Mouse (Mus musculus): ENCODE data around the gene Rftn2. TPM values are rescaled to one million over a fixed set of nuclear protein-coding genes. Genes with fewer than 3 reads are reported as not detected.

Gene Rftn2
- polyA plus RNA-seq, 1 experiment = 1.5 TPM

- no peak overlapping the region for H3K27ac ChIP-seq (replicated peaks; ENCODE audit: low read depth, low read length)
- no peak overlapping the region for H3K4me3 ChIP-seq (ENCODE audit: insufficient read depth, low read depth, low read length)
- peaks cover 3% of the 10 kb centered on the region; the same call in 1 of the 2 replicates for H3K4me1 ChIP-seq (ENCODE audit: control insufficient read depth, insufficient read depth, insufficient read length, low read length)
Measured at GRCm38 (mm10) chr1:55223026-55223425, 3.6 kb downstream of the Rftn2 start.

DNA sequence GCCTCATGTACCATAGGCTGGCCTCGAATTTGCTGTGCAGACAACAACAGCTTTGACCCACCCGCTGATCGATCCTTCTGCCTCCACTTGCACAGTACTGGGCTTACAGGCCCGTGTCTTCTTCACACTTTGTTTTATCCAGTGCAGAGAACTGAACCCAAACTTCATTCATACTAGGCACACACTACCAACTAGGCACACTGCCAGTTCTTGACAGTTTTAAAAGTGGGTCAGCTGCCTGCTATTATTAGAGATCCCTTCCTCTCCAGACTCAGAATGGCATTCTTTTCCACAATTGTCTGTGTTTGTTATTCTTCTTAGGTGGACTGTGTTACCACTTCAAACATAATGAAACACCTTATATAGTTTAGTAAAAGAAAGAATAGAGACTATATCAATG is 5.2 kb downstream of the Rftn2 start:
- Histone ChIP-seq H3K4me3 (ENCODE audit: insufficient read depth, low read depth, low read length) (no peak overlapping the region), H3K27ac (replicated peaks; ENCODE audit: low read depth, low read length) (no peak overlapping the region), H3K4me1 (ENCODE audit: control insufficient read depth, insufficient read depth, insufficient read length, low read length) (peaks cover 3% of the 10 kb centered on the region; the same call in 1 of the 2 replicates)

DNA sequence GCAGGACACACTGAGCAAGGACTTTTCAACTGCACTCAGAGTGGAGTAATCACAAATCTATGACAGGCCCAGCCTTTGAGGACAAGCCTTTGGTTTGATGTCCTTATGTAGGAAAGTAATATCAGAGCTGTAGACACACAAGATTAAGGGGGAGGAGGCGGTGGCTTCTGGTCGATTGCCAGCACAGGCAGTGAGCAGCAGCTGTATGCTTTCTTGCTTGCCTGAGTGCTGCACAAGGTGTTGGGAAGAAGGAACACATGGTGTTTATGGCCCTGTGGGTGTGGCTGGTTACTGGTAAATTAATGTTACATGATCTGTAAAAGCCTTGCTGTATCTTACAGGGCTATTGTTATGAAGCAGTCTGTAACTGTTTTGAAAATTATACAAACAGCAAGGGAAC is 9.4 kb downstream of the Rftn2 start:
- Histone ChIP-seq H3K27ac (replicated peaks; ENCODE audit: low read depth, low read length) (no peak overlapping the region), H3K4me3 (ENCODE audit: insufficient read depth, low read depth, low read length) (no peak overlapping the region), H3K4me1 (ENCODE audit: control insufficient read depth, insufficient read depth, insufficient read length, low read length) (peaks cover 2% of the 10 kb centered on the region; the same call in 1 of the 2 replicates)

DNA sequence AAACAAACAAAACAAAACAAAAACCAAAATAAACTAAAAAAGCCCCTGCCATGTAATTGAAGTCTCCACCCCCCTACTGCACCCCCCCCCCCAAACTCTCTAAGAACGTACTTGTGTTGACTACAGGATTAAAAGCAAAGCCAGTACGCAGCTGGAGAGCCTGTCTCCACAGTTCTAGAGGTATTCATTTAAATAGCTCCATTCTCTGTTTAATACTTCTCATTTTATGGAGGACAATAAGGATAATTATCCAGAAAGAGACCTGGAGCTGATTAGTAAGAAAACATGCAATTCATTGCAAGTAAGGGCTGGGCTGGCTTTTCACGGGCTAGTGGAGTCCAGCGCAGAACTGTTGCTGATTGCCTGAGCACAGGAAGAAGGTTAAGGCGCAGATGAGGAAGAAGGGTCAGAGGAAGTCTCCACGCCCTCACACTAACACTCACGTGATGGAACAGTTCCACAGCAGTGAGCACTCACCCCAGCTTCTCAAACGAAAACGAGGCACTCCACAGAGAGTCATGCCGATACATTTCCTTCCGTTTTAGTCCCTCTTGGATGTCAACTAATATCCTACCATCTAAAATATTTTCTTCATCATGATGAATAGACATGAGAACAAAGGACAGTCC is 11.3 kb downstream of the Rftn2 start:
- no peaks in the 10 kb centered on the region; the same call in 1 of the 2 replicates for H3K4me1 ChIP-seq (ENCODE audit: control insufficient read depth, insufficient read depth, insufficient read length, low read length)
- H3K4me3 ChIP-seq (ENCODE audit: insufficient read depth, low read depth, low read length) = no peak overlapping the region
- 0 out of 2 replicates have a peak overlapping the region, but pooled peaks have one; percentile 24 for H3K27ac ChIP-seq (replicated peaks; ENCODE audit: low read depth, low read length)

DNA sequence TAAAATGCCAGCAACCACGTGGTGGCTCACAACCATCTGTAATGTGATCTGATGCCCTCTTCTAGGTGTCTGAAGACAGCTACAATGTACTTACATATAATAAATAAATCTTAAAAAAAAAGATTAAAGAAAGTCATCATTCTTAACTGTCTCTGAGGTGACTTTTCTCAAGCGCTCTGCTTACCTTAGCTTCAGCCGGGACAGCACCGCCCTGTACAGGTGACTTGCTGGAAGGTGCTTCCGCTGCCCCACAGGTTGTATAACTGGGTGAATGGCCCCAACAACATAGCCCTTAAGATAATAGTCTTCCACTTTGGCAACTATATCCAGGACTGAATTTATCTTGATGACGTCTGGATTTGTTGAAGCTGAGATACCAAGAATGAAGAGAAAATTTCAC is 12.6 kb downstream of the Rftn2 start:
- H3K4me3 ChIP-seq (ENCODE audit: insufficient read depth, low read depth, low read length) = no peak overlapping the region
- H3K4me1 ChIP-seq (ENCODE audit: control insufficient read depth, insufficient read depth, insufficient read length, low read length) = no peaks in the 10 kb centered on the region; the same call in 1 of the 2 replicates
- H3K27ac ChIP-seq (replicated peaks; ENCODE audit: low read depth, low read length) = no peak overlapping the region

- H3K4me1 ChIP-seq (ENCODE audit: control insufficient read depth, insufficient read depth, insufficient read length, low read length) = no peaks in the 10 kb centered on the region; the same call in 1 of the 2 replicates
- no peak overlapping the region for H3K4me3 ChIP-seq (ENCODE audit: insufficient read depth, low read depth, low read length)
- H3K27ac ChIP-seq (replicated peaks; ENCODE audit: low read depth, low read length) = no peak overlapping the region
Measured at GRCm38 (mm10) chr1:55213475-55213874, 13.1 kb downstream of the Rftn2 start.

DNA sequence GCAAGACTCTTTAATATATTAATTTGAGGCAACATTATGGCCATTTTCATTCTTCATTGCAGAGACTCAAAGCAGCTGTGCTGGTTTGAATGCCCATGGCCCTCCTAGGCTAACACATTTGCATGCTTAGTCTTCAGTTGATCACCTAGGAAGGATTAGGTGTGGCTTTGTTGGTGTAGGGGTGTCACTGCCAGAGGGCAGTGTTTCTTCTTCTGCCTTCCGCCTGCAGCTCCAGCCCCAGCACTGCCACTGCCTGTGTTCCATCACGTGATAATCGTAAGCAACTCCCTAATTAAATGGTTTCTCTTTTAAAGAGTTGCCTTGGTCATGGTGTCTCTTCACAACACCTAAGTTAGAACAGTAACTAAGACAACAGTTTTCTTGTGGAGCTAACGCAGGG is 13.8 kb downstream of the Rftn2 start:
- Histone ChIP-seq H3K4me3 (ENCODE audit: insufficient read depth, low read depth, low read length) (no peak overlapping the region), H3K4me1 (ENCODE audit: control insufficient read depth, insufficient read depth, insufficient read length, low read length) (no peaks in the 10 kb centered on the region; the same call in 1 of the 2 replicates), H3K27ac (replicated peaks; ENCODE audit: low read depth, low read length) (no peak overlapping the region)

DNA sequence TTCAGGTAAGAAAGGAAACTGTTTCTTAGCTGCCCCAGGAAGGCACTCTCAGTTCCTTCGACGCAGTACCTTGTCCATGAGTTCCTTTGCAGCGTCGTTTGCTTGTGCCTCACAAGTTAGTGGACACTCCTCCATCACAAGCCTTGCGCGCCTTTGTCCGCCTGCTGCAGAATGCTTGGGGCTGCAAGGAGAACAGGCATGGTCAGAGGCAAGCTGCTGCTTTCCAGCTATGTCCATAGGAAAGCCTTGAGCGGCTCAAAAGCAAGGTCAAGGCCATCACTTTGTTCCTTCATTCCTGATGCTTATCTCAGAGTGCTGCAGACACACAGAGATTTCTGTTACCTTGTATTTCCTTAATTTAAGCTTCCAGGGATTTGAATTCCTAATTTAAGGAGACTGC is 15.5 kb downstream of the Rftn2 start:
- Histone ChIP-seq H3K4me1 (ENCODE audit: control insufficient read depth, insufficient read depth, insufficient read length, low read length) (no peaks in the 10 kb centered on the region; the same call in 1 of the 2 replicates), H3K4me3 (ENCODE audit: insufficient read depth, low read depth, low read length) (no peak overlapping the region), H3K27ac (replicated peaks; ENCODE audit: low read depth, low read length) (no peak overlapping the region)

- Histone ChIP-seq H3K4me3 (ENCODE audit: insufficient read depth, low read depth, low read length) (no peak overlapping the region), H3K27ac (replicated peaks; ENCODE audit: low read depth, low read length) (no peak overlapping the region), H3K4me1 (ENCODE audit: control insufficient read depth, insufficient read depth, insufficient read length, low read length) (no peaks in the 10 kb centered on the region)
Measured at GRCm38 (mm10) chr1:55210202-55210965, 16.2 kb downstream of the Rftn2 start.

DNA sequence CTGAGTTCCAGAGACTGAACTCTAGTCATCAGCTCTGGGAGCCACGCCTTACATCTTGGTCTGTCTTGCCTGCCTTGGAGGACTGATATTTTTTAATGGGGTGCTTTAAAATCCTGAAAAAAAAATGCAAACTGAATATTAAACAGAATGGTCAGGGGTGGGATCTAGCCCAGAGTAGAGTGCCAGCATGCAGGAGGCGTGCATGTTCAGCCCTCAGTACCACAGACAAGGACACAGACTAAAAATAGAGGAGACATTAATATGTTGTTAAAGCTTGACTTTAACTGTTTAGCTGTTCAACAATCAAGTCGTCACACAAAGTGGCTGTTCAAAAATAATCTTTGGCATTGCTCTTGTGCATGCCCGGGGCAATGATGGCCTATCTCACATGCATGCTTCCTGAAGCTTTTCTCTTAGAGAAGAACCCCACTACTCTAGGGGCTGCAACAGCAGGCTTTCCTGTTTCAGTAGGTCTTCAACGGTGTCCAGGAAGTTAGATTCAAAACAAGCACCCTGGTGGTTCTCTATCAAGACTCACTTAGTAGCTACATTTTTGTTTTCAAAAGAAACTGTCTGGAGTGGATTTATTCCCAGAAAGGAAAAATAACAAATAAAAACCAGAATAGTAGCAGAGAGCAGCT is 18.0 kb downstream of the Rftn2 start:
- Histone ChIP-seq H3K4me1 (ENCODE audit: control insufficient read depth, insufficient read depth, insufficient read length, low read length) (no peaks in the 10 kb centered on the region), H3K27ac (replicated peaks; ENCODE audit: low read depth, low read length) (no peak overlapping the region)

DNA sequence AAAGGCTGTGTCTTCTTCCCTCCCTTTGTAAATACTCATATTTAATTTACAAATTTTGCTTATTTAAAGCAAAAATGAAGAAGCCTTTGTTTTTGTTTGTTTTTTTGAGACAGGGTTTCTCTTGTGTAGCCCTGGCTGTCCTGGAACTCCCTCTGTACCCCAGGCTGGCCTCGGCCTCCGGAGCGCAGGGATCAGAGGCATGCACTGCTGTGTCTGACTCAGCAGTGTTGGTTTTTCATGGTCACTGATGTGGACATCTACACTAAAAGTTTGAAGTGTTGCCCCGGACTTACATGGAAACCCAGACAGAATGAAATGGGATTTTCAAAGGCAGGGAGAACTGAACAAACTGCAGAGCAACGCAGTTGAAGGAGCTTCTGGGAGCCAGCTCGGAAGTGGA is 19.0 kb downstream of the Rftn2 start:
- no peak overlapping the region for H3K4me3 ChIP-seq (ENCODE audit: insufficient read depth, low read depth, low read length)
- H3K4me1 ChIP-seq (ENCODE audit: control insufficient read depth, insufficient read depth, insufficient read length, low read length) = no peaks in the 10 kb centered on the region
- H3K27ac ChIP-seq (replicated peaks; ENCODE audit: low read depth, low read length) = no peak overlapping the region

More for the DNA sequence above, 18.0 kb downstream of the Rftn2 start:
- H3K4me3 ChIP-seq (ENCODE audit: insufficient read depth, low read depth, low read length) = no peak overlapping the region

DNA sequence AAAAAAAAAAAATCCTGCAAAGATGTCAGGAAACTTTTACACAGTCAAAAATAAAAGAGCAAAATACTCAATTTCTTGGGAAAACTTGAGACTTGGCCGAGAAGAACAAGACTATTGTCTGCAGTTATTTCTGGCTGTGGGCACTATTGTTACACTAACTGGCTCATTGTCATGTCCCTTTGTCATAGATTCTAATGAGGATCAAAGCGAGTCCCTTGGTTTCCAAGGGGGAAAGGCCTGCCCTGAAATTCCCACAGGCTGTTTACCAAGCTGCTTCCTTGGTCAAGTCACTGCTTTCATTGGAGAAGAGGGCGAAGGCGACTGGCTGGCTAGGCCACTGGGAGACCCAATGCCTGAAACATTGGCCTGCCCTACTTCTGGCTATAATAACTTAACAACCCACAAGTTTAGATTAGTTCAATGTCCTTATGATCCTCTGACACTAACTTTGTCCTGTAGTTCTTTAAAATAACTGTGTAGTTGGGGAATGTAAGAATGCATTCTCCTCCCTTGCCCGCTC is 20.7 kb downstream of the Rftn2 start:
- H3K27ac ChIP-seq (replicated peaks; ENCODE audit: low read depth, low read length) = no peak overlapping the region
- no peak overlapping the region for H3K4me3 ChIP-seq (ENCODE audit: insufficient read depth, low read depth, low read length)
- no peaks in the 10 kb centered on the region for H3K4me1 ChIP-seq (ENCODE audit: control insufficient read depth, insufficient read depth, insufficient read length, low read length)

GRCm38 (mm10) chr1:55201850-55202752 is 24.5 kb downstream of the Rftn2 start:
- H3K27ac ChIP-seq (replicated peaks; ENCODE audit: low read depth, low read length) = no peak overlapping the region
- H3K4me1 ChIP-seq (ENCODE audit: control insufficient read depth, insufficient read depth, insufficient read length, low read length) = no peaks in the 10 kb centered on the region
- peak overlapping the region; percentile 43 for H3K4me3 ChIP-seq (ENCODE audit: insufficient read depth, low read depth, low read length)

- H3K27ac ChIP-seq (replicated peaks; ENCODE audit: low read depth, low read length) = no peak overlapping the region
- no peak overlapping the region for H3K4me3 ChIP-seq (ENCODE audit: insufficient read depth, low read depth, low read length)
- H3K4me1 ChIP-seq (ENCODE audit: control insufficient read depth, insufficient read depth, insufficient read length, low read length) = peaks cover 3% of the 10 kb centered on the region; the same call in 1 of the 2 replicates
Measured at GRCm38 (mm10) chr1:55198719-55199118, 27.9 kb downstream of the Rftn2 start.

Measured in brown adipose tissue, adult 24 weeks (tissue).